Mouse (Mus musculus) telencephalon, adult 2 months (tissue): ENCODE data around the gene Zfr.

Experiments
- DNase-seq: peaks from one replicate; pipeline ENCODE4 v3.0.0-alpha.2; 2011; ENCODE audit warnings: low read depth, low spot score

Zfr gene

DNA sequence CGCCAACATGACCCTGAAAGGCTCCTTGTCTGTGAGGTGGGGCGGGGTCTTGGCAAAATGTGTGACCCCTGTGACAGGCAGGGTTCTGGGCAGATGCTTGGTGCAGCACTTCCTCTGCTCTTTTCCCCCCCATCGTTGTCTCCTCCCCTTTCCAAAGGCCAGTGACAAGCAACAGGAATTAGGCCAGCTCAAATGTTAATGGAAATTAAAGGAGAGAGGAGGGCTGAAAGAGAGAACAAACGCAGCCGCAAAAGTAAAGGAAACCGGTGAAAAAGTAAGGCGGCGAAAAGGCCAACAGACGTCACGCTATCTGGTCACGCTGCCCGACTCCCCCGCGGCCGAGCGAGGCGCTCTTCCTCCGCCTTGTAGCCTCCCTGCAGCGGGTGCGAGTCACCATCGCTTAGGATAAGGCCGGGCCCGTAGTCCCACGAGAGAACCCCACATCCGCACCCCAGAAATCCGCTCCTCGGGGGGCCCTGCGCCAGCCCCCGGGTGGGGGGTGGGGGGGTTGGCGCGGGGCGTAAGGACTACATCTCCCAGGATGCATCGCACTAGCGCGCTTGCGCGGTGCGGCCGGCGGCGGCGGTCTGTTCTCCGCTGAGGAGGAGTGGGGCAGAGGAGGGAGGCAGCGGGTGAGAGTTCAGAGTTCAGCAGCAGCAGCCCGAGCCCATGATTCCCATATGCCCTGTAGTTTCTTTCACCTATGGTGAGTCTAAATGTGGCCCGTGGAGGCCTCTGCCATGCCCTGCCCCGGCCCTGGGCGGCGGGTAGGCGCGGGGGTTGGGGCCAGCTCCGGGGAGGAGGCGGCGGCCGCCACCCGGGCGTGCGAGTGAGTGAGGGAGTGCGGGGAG, at the start of gene Zfr:
Gene Zfr, plus strand, starts transcription at position 590 of the 851 bp plus-strand sequence.
- peak; percentile 78 for DNase-seq

- DNase-seq, result no peak
Observed at GRCm38 (mm10) chr15:12067971-12068370, 49.7 kb upstream of the Zfr start.

DNA sequence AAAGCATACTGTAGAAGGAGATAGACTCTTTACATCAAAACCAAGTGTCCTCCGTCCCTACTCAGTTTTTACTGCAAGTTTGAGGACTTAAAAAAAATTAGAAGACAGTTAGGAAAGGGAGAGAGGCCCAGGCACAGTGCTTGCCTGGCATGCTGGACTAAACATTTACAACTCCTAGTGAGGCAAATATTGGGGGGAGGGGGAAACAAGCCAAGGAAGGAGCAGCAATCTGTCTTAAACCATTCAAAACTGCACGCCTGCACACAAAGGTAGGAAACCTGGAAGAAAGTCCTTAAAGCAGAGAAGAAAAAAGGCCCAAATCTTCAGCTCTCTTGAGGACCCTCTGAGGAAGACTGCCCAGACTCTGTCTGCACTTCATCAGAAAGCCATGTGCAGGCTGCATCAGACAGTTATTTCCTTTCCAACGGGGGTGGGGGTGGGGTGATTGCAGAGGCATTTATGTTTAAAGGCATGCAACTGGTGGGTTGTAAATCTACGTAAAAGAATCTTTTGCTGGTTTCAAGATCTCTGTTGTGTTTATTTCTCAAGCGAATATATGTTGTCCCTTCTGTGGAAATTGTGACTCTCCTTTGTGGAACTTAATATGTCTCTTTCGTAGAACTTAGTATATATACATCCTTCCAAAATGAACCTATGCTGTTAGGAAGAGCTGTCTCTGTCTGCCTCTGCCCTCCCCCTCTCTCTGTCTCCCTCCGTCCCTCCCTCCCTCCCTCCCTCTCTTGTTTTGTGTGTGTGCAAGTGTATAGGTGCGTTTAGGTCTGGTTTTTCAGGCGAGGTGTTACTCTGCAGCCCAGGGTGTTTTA, 49.0 kb upstream of the Zfr start:
- no peak for DNase-seq

DNA sequence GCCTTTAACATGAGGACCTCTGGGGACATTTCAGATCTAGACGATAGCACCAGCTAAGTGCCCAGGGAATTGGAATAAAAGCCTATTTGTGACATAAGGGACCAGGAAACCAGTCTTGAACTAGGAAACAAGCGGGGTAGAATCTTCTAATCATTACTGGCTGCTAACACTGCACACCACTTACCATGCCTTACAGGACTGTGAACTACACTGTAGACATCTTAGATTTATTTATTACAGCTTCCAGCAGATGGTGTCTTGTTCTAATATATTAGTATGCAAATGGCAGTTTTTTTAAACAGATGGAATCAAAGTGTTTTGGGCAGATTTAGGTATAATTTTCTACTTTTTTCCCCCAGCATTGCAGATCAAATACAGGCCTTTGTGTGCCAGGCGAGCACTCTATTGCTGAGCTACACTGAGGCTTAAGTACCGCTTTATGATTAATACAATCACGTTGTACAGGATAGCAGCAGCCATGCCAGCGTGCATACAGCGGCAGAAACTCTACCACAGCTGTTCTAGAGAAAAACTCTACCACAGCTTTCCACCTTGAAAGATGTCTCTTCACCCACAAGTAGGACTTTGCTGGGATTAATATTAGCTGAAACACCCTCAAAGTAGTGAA, 44.8 kb upstream of the Zfr start:
- DNase-seq, result no peak

DNA sequence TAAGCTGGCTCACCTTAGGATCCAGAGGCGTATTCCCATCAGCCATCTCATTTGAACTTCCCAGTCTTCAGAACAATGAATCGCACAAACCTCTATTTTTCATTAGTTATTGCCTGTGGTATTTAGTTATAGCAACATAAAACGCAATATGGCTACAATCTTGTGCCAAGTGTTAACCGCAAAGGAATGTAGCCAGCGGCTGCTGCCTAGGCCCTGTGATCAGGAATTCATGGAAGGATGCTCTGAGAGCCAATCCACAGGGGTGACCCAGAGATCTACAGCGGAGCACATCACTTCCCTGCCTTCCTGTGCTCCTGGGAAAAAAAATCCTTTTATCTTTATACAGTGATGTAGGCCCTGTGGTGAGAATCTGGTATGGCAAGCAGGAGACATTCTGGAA, 43.2 kb upstream of the Zfr start:
- no peak for DNase-seq

- DNase-seq, result no peak
Observed at GRCm38 (mm10) chr15:12082344-12082743, 35.3 kb upstream of the Zfr start.

DNA sequence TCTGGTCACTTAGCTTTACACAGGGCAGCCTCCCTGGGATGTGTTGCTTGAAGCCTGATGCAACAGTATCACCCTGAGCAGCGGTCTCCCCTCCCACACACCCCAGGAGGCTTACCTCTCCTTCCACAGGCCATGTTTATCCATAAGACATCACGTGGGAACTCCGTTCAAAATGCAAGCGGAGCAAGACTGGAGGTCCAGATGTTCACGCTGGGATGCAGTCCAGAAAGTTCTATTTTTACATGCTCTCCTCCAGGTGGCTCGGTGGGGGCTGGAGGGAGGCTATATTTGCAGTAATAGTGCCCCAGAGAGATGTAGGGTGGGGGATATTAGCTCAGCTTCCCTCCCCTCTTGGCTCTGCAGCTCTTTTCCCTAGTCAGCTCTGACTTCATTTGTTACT, 33.5 kb upstream of the Zfr start:
- no peak for DNase-seq

DNA sequence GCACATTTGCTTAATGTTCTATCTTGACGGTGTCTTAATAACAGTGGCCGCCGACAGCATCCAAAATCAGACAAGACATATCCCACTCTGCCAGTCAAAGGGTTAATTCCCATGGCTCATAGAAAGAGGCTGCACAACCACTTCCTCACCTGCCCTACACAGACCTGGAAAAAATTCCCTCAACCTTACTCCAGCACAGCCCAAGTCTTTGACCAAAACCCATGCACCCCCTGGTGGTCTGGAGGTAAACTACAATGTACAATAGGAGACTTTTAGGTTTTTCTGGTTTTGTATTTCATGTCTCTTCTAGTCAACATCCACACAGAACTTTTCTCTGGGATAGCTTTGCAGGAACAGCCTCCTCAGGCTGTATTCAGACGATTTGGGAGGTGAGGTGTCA, 32.8 kb upstream of the Zfr start:
- no peak for DNase-seq

DNA sequence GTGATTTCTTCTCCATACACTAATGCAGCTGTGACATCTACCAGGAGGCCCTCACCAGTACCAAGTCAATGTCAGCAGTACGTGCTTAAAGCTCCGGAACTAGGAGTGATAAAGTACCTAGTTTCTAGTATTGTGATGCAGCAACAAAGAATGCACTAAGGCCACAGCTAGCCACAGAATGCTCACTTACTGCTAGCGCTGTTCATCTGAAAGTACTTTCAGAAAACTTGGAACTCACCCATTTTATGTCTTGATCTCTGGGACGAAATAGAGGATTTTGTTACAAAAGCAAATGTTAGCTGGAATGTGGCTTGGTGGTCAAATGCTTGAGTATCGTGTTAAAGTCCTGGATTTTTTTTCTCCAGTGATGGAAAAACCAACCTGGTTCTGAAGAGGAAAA, 30.0 kb upstream of the Zfr start:
- DNase-seq, result no peak

GRCm38 (mm10) chr15:12088091-12088490, 29.5 kb upstream of the Zfr start:
- DNase-seq, result no peak

- DNase-seq, result no peak
Observed at GRCm38 (mm10) chr15:12090087-12090486, 27.5 kb upstream of the Zfr start.

DNA sequence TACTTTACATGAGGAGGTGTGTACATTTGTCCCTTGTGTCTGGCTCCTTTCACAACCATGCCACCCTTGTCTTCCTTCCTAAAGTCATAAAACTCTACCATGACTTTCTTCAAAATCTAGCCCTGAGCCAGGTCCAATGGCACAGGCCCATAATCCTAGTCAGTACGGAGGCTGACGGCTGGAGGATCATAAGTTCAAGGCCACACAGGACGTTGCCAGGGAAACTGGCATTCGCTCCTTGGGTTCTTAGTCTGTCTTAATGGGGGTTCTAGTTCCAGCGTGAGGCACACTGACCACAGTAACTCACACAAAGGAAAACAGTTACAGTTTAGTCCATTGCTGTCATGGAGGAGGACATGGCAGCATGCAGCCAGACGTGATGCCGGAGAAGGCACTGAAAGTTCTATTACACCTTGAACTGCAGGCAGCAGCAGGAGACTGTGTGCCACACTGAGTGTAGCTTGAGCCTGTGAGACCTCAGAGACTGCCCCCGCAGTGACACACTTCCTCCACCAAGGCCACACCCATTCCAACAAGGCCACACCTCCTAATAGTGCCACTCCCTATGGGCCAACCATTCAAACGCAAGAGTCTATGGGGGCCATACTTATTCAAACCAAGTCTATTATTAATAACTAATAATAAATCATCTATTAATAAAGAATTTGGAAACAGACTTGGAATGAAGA, 26.5 kb upstream of the Zfr start:
- DNase-seq, result no peak

DNA sequence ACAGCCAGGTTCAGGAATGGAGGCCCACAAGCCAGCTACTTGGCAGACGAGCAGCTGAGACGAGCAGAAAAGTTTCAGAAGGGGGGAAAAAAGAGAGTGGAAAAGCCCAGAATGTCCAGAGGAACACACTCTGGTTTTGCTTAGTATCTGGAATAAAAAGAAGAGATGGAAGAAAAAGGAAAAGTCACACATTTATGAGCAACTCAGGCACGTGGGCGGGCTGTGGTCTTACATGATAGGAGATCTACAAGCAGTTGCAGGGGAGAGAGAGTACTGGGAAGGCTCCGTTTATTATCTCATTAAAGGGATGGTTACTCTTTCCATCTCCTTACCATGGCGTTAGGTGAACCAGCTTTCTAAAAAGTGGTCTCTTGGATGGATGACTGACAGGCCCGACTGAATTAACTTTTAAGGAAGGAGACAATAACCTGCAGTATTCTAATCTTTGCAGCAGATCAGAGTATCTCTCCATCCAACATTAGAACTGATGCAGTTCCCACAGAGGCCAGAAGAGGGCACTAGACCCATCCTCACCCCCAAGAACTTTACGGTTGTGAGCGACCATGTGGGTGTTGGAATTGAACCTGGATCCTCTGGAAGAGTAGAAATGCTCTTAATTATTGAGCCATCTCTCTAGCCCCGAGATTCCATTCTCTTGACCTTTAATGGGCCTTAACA, 25.7 kb upstream of the Zfr start:
- DNase-seq, result no peak

GRCm38 (mm10) chr15:12093026-12093960, 24.3 kb upstream of the Zfr start:
- peak; percentile 89 for DNase-seq

GRCm38 (mm10) chr15:12093961-12094566, 23.6 kb upstream of the Zfr start:
- DNase-seq, result no peak

DNA sequence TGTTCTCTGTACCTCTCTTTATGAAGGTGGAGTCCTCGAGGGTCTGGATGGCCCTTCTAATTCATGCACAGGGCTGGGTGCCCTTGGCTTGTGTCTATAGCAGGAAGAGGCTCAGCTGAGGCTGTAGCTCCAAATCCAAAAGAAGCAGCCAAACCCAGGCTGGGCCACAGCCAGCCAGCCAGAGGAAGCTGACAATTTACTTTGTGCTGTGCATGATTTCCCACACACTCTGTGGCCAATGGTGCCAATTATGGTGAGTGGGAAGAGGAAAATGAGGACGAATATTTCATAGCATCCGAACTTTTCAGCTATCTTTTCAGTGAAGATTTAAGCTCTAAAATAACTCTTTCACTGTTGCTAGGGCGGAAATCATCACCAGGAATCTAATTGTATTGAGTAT, 21.2 kb upstream of the Zfr start:
- DNase-seq, result peak; percentile 89

DNA sequence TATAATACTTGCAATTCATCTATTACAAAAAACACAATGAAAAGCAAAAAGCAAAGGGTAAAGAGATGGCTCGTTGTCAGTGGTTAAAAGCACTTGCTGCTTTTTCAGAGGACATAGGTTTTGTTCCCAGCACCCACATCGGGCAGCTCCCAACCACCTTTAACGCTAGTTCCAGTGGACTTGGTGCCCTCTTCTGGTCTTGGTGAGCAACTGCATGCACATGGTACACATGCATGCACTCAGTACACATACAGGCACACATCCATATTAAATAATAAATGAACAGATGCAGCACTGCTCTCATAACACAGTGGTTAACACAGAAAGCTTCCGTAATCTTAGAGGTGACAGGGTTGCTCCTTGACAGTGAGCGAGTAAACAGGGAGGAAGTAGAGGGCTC, 20.3 kb upstream of the Zfr start:
- no peak for DNase-seq

- DNase-seq, result no peak
Observed at GRCm38 (mm10) chr15:12100912-12101311, 16.7 kb upstream of the Zfr start.

DNA sequence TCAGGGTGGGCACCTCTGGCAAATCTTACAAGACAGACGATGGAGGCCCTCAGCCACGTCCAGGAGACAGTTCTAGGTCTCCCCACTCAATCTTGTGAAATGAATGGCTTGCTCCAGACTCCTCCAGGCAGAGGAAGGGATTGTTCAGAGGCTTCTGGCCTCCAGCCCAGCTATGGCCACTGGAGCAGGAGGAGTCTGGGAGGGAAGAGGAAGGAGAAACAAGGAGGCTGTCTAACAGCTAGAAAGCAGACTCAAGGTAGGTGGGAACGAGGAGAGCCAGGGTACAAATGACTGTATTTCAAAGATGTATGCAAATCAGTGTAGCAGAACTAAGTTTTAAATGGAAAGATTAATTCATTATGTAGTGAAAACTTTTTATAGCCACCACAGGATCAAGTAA, 13.9 kb upstream of the Zfr start:
- no peak for DNase-seq

DNA sequence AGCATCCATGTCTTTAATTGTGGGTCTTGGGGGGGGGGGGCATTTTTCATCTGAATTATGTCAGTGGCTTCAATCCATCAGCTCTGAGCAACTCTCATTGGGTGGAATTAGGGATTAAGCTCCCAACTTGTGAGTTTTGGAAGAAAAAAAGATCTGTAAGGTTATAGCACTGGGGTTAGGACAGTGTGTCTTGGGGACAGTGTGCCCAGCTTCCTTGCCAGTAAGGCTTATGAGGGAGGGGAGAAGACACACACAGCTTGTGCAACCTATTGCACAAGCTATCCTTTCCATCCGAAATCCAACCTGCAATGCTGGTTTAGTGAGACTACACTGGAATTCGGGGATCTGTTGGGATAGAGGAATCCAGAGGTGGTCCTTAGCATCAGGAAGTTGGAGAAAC, 12.8 kb upstream of the Zfr start:
- no peak for DNase-seq
